Mouse (Mus musculus): Measurements from ENCODE around the gene Limk2.

Gene Limk2

DNA sequence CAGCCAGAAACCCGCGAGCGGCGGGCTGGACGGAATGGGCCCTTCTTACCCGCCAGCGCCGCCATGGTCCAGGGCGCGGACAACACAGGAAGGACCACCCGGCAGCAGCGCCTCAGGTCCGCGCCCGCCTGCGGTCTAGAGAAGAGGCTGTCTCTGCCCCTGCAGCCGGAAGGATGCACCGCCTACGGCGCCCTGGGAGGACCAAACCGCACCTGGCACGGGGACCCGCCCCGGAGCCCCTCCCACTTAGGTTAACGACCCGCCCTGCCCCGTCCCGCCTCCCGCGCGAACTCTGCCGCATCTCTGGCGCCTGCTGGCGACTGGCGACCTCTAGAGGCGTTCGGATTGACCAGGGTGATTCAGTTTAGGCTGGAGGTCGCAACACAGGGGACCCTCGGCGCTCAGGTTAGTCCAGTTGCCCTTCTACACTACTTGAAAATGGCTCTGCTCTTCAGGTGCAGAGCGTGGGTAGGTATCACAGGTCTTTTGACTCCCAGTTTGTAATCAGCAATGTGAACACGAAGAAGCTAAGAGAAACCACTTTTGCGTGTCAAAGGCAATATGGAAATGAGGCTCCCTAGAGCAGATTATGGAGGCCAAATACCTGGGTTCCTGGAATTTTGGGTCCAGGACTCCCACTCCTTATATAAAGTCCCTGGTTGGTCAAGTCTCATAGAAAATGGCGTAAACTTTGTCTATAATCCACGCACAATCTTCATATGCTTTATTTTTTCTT is at the start of gene Limk2:
Gene Limk2 (minus strand): TSS at position 193 of the 736 bp plus-strand sequence.
- DNase-seq (ENCODE audit: low read depth), result peak; percentile 92

DNA sequence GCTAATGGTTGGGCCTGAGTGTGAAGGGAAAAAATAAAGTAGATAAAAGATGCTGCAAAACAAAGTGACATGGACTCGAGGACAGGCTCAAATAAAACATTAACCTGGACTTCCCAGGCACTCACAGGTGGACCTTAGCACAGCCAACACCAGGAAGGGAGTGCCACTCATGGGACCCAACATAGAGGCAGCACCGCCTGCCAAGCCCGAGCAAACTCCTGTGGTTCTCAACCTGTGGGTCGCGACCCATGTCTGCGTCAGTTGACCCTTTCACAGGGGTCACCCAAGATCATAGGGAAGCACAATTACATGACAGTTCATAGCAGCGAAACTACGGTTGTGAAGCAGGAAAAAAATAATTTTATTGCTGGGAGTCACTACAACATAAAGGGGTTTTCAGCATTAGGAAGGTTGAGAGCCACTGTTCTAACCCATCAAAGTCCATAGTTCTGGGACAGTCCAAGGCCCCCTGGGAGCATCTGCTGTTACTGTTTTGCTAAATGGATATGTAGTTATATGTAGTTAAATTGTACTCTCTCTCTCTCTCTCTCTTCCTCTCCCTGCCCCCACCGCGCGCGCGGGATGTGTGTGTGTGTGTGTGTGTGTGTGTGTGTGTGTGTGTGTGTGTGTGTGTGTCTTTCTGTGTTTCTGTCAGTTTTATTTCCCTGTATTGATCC is 49.6 kb upstream of the Limk2 start:
- no peak for DNase-seq (ENCODE audit: low read depth)

DNA sequence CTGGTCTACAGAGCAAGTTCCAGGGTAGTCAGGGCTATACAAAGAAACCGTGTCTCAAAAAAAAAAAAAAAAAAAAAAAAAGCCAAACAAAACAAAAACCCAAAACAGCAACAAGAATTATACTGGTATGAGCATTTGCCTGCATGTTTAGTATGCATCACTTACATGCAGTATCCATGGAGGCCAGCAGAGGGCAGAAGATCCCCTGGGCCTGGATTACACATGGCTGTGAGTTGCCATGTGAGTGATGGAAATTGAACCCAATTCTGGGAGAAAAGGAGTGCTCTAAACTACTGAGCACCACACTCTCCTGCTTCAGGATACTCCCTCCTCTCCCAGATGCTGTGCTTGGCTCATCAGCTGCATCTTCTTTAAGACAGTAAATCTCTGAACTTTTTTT is 47.4 kb upstream of the Limk2 start:
- peak; percentile 83 for DNase-seq (ENCODE audit: low read depth)

DNA sequence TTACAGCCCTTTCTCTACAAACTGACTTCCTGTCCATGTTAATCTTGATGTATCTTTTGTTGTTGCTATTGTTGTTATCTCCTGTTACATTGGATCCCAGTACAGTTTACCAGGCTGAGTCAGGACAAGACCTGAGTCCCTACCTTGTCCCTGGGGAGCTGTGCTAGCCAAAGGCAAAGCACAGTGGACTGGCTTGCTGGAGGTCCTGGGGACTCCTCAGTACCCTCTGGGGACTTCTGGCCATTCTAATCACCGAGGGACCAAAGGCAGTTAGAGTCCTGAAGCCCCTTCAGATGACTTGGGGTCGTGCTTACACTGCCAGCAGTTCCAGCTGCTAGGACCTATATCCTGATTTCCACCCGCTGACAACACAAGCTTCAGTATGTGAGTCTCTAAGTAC is 45.5 kb upstream of the Limk2 start:
- DNase-seq (ENCODE audit: low read depth), result no peak

DNA sequence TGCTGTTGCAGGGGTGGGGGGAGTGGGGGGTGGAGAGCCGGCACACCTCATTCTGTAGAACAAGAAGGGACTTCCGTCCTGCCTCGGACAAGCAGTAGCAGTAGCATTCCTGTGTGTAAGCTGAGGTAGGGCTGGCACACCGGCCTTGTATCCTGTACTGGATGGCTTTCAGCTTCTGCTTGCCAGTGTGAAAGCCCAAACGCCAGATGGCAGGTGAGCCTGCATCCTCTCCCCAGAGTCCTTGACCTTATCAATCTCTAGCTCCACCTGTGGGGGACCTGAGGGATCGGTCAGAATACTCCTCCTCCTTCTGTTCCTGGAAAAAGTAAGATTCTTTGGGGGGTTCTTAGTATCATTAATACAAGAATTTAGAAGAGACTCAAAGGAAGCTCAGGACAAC is 44.5 kb upstream of the Limk2 start:
- DNase-seq (ENCODE audit: low read depth), result no peak

DNA sequence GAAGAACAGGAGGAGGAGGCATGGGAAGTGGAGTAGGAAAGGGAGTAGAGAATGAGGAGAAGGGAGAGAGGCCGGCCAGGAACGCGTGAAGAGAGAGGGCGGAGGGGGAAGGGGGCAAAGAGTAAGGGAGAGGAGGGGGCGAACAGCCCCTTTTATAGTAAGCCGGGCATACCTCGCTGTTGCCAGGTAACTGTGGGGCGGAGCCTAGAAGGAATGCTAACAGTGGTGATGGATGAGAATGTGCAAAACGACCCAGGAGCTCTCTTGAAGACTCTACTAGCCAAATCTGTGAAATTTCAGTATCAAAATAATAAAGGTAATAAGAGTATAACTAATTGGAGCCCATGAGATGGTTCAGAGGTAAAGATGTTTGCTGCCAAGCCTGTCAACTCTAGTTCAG is 43.8 kb upstream of the Limk2 start:
- DNase-seq (ENCODE audit: low read depth), result peak; percentile 29

DNA sequence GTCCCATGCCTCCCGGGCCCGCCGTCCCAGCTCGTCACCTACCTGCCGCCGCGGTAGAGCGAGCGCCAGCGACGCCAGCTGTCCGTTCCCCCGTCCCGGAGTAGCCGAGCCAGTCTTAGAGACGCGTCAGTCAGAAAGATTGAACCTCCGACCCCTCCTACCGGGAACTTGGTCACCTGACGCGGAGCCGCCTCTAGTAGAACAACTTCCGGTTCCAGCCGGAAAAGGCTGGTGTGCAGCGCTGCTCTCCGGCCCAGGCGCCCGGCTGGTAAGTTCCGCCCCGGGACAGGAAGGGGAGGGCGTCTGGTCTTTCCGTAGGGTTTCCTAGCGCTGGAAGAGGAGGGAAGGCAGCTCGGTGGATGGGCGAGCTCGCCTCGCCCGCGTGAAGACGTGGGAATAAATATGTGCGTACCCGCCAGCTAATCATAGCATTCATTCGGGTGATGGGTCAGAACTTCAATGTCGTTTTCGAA is 43.2 kb upstream of the Limk2 start, which contains the start of gene Rnf185:
Gene Rnf185 (minus strand): TSS at position 197 of the 473 bp plus-strand sequence.
- DNase-seq (ENCODE audit: low read depth), result peak; percentile 97

DNA sequence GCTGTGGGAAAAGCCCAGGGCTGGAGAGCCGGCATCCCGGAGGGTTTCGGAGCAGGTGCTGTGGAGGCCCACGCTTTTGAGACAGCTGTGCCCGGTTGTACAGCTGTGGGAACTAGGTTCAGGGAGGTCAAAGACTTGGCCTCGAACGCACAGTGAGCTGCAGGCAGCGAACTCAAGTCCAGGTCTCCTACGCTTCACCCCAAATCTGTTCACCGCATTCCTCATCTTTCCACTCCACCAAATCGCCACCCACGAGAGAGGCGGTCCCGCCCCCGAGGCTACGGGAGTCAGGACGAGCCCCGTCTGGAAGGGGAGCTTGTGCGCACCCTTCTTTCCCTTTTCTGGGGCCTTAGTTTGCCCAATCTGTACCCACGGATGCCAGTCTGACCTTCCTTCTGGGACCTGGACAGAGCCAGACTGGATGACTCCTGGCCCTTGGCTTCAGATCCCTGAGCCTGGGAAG is 42.7 kb upstream of the Limk2 start:
- peak; percentile 61 for DNase-seq (ENCODE audit: low read depth)

DNA sequence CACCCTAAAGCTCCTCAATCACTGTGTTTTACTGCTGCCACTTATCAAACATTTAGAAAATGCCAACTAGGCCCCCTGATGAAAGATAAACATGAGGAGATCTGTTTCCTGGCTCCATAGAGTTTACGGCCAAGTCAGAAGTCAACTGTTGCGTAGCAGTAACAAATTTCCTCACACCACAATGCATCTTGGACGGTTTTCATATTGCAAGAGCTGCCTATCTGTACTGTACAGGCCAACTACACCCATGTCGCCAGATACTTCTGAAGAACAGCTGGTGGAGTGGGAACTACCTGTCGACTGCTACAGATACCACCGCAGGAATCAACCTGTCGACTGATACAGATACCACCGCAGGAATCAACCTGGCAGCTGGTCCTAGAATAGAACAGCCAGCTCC is 35.9 kb upstream of the Limk2 start:
- DNase-seq (ENCODE audit: low read depth), result no peak

DNA sequence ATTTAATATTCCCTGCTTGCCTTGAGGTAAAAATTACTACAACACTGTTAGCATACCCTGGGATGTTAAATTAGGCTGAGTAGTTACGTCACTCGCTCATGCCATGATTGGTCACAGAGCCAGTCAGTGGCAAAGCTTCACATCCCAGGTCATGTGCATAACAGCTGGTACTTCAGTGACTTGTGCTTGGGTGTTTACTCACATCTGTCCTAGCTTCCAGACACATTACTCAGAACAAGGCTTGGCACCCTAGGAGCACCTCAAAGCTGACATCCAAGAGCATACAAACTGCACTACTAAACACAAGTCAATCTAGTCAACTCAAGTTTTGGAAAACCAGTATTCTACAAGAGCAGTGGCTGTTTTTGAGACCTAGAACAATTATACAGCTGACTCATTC is 34.1 kb upstream of the Limk2 start:
- DNase-seq (ENCODE audit: low read depth), result peak; percentile 45

DNA sequence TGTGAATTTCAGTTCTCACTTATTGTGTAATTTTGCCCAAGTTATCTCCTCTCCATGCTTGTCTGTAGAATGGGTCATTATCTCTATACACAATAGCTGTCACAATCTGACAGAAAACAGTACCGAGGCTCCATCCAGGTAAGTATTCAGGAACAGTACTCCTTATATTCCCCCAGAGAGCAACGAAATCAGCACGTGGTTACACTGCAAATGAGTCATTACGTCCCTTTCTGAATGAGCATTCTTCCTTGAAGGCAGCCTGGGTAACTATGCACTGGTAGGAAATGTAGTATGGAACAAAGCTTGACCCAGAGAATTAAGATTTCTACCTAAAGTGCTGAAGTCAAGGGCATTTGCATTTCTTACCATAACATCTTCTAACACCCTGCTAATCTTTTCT is 33.7 kb upstream of the Limk2 start:
- peak; percentile 45 for DNase-seq (ENCODE audit: low read depth)

DNA sequence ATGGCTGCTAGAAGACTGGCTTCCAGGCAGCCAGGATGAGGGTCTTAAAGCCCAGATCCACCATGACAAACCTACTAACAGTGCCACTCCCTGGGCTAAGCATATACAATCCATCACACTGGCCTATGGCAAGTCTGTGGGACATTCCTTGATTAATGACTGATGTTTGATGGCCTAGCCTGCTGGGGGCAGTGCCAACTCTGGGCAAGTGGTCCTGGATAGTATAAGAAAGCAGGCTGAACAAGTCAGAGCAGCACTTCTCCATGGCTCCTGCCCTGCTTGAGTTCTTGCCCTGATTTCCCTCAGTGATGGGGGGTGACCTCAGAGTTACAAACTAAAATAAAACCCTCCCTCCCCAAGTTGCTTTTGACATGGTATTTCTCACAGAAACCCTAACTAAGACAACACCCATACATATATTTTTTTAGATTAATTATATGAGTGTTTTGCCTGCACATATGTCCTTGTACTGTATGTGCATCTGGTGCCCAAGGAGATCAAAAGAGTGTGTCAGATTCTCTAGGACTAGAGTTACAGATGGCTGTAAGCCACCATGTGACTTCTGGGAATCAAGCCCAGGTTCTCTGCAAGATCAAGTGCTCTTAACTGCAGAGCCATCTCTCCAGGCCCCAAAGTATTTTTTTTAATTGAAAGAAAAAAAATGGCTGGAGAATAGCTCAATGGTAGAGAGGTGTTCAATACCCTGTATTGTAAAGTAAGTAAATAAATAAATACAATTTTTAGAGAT is 32.9 kb upstream of the Limk2 start:
- DNase-seq (ENCODE audit: low read depth), result peak; percentile 53

DNA sequence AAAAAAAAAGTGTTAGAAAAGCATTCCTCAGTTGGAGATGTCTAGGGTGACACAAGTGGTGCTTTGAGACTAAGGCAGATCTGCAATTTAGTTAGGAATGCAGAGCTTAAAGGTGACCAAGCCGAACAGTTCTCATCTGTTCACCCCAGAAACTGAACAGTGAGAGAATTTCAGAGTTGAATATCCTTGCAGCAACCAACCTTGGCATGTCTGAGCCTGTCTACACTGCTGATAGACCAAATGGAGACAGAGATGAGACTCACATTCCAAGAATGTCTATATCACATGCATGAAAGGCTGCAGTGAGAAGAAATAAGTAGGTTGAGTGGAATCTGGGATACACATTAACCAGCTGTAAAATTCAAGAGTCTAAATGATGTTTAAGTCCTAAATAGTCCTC is 28.6 kb upstream of the Limk2 start:
- DNase-seq (ENCODE audit: low read depth), result no peak

DNA sequence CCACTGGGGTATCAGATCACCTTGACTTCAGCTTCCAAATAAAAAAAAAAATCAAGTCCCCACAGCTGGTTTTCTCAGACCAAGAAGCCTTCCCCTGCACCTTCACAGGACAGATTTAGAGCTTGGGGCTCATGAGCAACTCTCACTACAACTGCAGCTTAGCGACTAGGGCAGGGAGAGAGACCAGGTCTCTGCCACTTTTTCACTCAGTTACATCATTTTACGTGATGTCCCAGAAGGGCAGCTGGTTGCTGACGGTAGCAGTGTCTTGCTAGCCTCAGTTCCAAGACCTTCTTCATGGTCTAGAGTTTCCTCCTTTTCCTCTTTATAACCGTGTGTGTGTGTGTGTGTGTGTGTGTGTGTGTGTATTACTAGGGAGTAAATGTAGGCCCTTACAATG is 24.8 kb upstream of the Limk2 start:
- DNase-seq (ENCODE audit: low read depth), result no peak

DNA sequence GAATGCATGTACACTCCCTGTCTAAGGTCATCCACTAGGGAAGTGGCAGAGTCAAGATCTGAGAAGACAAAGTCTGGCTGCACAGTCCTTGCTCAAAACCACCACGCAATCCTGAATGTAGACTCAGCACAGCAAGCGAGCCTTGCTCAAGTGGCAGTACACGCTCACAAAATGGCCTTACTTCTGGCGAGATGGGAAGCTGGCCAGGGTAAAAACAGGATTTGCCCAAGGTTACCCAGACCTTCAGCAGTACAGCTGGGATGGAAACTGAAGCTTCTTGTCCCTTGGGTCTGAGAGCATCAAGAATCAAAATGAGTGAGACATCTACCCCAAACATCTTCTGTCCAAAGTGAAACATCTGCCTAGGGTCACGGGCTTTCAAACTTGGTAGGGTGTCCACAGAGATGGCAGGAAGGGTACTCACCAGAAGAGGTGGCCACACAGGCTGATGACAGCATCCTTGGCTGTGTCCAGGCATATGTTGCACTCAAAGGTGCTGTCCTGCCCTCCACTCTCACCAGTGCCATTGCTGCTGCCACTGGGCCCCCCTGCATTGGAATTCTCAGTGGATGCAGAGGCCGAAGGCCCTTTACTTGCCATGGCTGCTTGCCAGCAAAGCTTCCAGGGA is 23.1 kb upstream of the Limk2 start:
- DNase-seq (ENCODE audit: low read depth), result no peak

DNA sequence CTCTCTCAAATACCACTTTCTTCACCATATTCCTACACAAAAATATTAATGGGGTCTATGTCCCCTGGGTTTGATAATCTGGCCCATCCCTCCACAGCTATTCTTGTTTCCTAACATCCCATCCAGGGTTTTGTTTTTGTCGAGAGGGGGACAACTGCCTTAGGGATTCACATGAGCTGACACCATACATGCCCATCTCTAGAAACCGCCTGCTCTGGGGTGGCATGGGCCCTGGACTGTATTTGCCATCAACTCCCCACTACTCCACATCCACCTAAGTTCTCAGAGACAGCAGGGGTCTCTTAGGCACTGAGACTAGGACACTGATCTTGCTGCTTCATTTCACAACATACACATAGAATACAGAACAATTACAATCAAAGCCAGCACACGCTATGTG is 22.5 kb upstream of the Limk2 start:
- DNase-seq (ENCODE audit: low read depth), result no peak

DNA sequence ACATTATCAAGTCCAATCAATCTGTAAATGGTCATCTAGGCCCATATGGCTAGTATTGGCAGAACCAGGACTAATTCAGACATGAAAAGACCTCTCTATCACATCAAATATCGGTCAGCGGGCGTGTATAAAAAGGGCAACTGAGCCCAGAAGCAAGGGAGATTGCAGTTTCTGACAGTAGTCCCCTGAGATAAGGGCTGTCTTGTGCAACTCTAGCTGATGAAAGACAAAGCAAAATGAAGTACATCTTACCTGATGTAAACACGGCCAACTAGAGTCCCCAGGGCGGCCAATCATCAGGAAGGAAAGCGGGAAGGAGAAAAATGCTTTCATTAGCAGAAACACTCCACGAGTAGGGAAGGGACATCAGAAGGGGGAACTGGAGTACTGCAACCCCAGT is 19.6 kb upstream of the Limk2 start:
- no peak for DNase-seq (ENCODE audit: low read depth)

DNA sequence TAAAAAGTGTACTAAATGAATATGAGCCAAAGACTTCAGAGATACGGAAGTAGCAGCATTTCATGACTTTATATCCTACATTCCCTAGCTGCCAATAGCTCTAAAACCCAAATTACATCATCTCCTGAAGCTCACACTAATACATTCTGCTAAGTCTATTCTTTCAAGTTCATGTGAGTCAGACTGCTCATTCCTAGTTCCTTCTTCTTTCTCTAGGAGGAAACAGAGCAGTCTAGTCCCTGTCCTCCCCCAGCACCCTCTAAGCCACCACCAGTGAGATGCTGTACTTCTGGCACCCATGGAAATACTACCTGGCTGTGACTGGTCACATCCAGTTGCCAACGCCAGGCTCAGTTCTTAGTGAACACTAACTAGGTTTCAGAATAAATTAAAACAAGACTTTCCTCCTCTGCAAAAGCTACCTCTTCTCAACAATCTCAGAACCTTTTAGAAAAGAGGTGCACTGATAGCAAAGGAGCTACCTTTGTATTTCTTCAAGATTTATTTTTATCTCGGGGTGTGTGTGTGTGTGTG is 18.8 kb upstream of the Limk2 start:
- no peak for DNase-seq (ENCODE audit: low read depth)

DNA sequence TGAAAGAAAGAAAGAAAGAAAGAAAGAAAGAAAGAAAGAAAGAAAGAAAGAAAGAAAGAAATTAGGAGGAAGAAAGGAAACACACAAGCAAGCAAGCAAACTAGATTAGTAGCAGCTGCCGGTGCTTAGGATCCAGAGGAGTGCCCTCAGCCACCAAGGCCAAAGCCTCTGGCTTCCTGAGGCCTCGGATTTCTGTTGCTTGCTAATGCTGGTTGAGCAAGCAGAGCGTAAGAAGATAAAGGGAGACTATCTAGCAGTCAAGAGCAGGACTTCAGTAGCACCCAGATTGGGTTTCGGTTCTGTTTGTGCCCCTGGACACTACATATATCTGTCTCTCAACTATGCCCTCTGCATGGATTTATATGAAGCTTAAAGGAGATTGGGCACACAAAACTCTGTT is 13.3 kb upstream of the Limk2 start:
- DNase-seq (ENCODE audit: low read depth), result no peak

DNA sequence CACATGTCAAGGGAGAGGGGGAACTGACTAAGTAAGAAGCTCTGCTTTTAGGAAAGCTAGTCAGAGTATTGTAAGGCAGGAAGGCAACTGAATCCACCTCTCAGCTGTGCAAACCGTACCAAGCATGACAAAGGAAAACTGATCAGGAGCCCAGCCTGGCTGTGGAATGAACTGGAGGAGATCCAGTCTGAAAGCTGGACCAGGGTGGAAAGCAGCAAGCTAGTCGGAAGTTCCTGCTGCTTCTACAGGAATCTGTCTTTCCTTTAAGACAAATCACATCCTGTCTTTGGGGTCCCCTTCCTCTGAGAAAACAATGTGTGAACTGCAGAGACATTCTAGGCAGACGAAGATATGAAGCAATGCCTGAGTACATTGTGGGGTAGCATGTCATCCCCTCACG is 9.8 kb upstream of the Limk2 start:
- DNase-seq (ENCODE audit: low read depth), result no peak

DNA sequence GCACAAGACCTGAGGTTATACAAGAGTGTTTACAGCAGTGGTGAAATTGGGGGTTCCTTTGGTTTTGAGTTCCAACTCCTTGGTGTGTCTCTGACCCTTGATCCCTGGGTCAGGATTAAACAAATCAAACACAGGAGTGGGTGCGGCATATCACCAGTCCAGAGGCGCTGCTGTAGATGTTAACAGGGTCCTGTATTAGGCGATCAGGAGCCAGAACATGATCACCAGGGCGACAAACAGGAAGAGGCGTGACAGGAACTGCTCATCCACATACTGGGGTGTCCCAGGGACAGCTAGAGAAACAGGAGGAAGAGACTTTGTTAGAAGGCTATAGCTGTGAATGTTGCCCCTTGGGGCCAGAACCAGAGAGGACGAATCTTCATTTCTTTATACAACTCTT is 8.8 kb upstream of the Limk2 start:
- DNase-seq (ENCODE audit: low read depth), result no peak

DNA sequence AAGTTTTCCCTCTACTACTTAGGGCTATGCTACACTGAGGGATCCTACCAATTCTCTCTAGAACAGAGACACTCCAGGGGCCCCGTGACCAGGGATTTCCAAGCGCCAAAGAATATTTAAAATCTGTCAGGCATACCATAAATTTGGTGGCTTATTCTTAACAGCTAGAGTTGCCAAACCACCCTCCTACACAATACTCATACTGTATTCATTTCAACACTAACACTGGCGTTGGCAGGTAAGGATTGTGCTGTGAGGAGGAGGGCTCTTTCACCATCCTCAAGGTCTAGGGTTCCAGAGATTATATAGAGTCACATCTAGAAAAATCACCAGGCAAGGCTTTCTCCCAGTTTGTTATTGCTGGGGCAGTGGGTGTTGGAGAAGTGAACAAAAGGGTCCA is 7.4 kb upstream of the Limk2 start:
- no peak for DNase-seq (ENCODE audit: low read depth)
